Mouse (Mus musculus) bone marrow, adult 2 months (tissue): ENCODE data around the gene Ccdc154. TPM values are rescaled to one million over a fixed set of nuclear protein-coding genes. Genes with fewer than 3 reads are reported as not detected.

Experiments
- H3K27ac ChIP-seq: fragments of 200-500 bp; 2 replicates; pipeline ENCODE4 v1.5.1; 2012; ENCODE audit warnings: low read depth, mild to moderate bottlenecking, control low read depth, inconsistent platforms, low read length; ENCODE audit not compliant: control insufficient read depth, poor library complexity, insufficient read depth
- H3K4me1 ChIP-seq: fragments of 200-500 bp; 2 replicates; pipeline ENCODE4 v1.6.1; 2011; ENCODE audit warnings: low read length; ENCODE audit not compliant: control insufficient read depth, insufficient read depth
- H3K4me3 ChIP-seq: fragments of 200-500 bp; replicated peaks from 2 replicates; pipeline ENCODE3; 2011; ENCODE audit warnings: mild to moderate bottlenecking, low read depth, low read length, control low read depth; ENCODE audit not compliant: control insufficient read depth
- CTCF ChIP-seq: fragments of 200-500 bp; IDR thresholded peaks from 2 replicates; pipeline ENCODE4 v1.5.1; 2011; ENCODE audit warnings: low read length, control low read depth; ENCODE audit not compliant: control insufficient read depth, insufficient read depth
- POLR2A ChIP-seq: fragments of 200-500 bp; IDR thresholded peaks from 2 replicates; pipeline ENCODE4 v1.6.1; 2011; ENCODE audit warnings: low read depth, mild to moderate bottlenecking, control low read depth, low read length, borderline replicate concordance; ENCODE audit not compliant: control insufficient read depth
- WGBS: fragments of 180-500 bp; shearing (Covaris S2); methylation state at CpG from one replicate; pipeline ENCODE4 v1.1.7; 2018; 5-methylcytosine and 5-hydroxymethylcytosine counted together
- polyA plus RNA-seq: library from polyadenylated mRNA; stranded (reverse); fragments of >200 nt; gene quantifications from 2 replicates; pipeline ENCODE4 v1.2.4, GENCODE M21; 2011; ENCODE audit warnings: low replicate concordance; ENCODE audit not compliant: missing spikeins, insufficient read depth, insufficient read length

Gene Ccdc154
- polyA plus RNA-seq, 1 experiment, result not detected

- under 1% methylated on average over 104 of the region's 104 CpGs for WGBS
- Histone ChIP-seq H3K27ac (peak within 1 kb of the TSS; percentile 73; the same call in 1 of the 2 replicates), H3K4me3 (peak within 1 kb of the TSS; percentile 80), H3K4me1 (peaks cover 3% of the 10 kb centered on the region)
- peak; percentile 20; the same call in 1 of the 2 replicates for TF ChIP-seq POLR2A
- TF ChIP-seq CTCF, result no peak
Observed at GRCm38 (mm10) chr17:25188150-25189031, 26.1 kb downstream of the Ccdc154 start, which contains the start of gene Unkl. Unkl (plus strand) TSS chr17:25188397.

- WGBS, result 6% methylated on average over 13 of the region's 16 CpGs
- Histone ChIP-seq H3K4me3 (peak overlapping the region; percentile 80), H3K4me1 (peaks cover 3% of the 10 kb centered on the region), H3K27ac (no peak overlapping the region)
- TF ChIP-seq POLR2A, result no peak
- no peak for TF ChIP-seq CTCF
Observed at GRCm38 (mm10) chr17:25189091-25189490, 26.8 kb downstream of the Ccdc154 start.

- 82% methylated on average over 4 of the region's 4 CpGs for WGBS
- H3K27ac ChIP-seq, result no peak overlapping the region
- TF ChIP-seq CTCF, result no peak
- no peak for TF ChIP-seq POLR2A
- H3K4me3 ChIP-seq, result no peak overlapping the region
- H3K4me1 ChIP-seq, result no peaks in the 10 kb centered on the region
Observed at GRCm38 (mm10) chr17:25202401-25202800, 40.1 kb downstream of the Ccdc154 start.

GRCm38 (mm10) chr17:25210006-25210405 is 47.7 kb downstream of the Ccdc154 start:
- H3K4me3 ChIP-seq, result no peak overlapping the region
- TF ChIP-seq CTCF, result no peak
- no peak for TF ChIP-seq POLR2A
- no peak overlapping the region for H3K27ac ChIP-seq
- H3K4me1 ChIP-seq, result no peaks in the 10 kb centered on the region
- WGBS, result 83% methylated on average over 4 of the region's 4 CpGs

- WGBS, result 46% methylated on average over 15 of the region's 15 CpGs
- H3K4me1 ChIP-seq, result no peaks in the 10 kb centered on the region
- TF ChIP-seq POLR2A (no peak), CTCF (no peak)
- no peak overlapping the region for H3K4me3 ChIP-seq
- no peak overlapping the region for H3K27ac ChIP-seq
Observed at GRCm38 (mm10) chr17:25210680-25211466, 48.6 kb downstream of the Ccdc154 start.

- 73% methylated on average over 4 of the region's 4 CpGs for WGBS
- TF ChIP-seq POLR2A (no peak), CTCF (no peak)
- H3K4me3 ChIP-seq, result no peak overlapping the region
- no peaks in the 10 kb centered on the region for H3K4me1 ChIP-seq
- no peak overlapping the region for H3K27ac ChIP-seq
Observed at GRCm38 (mm10) chr17:25211705-25212104, 49.4 kb downstream of the Ccdc154 start.

- Histone ChIP-seq H3K4me3 (no peak overlapping the region), H3K4me1 (no peaks in the 10 kb centered on the region), H3K27ac (no peak overlapping the region)
- TF ChIP-seq POLR2A (no peak), CTCF (no peak)
- WGBS, result 82% methylated on average over 3 of the region's 3 CpGs
Observed at GRCm38 (mm10) chr17:25215431-25215830, 53.2 kb downstream of the Ccdc154 start.

GRCm38 (mm10) chr17:25218967-25219366 is 56.7 kb downstream of the Ccdc154 start:
- Histone ChIP-seq H3K4me1 (peaks cover 5% of the 10 kb centered on the region; the same call in 1 of the 2 replicates), H3K4me3 (no peak overlapping the region), H3K27ac (no peak overlapping the region)
- WGBS, result 82% methylated on average over 9 of the region's 9 CpGs
- no peak for TF ChIP-seq CTCF
- no peak for TF ChIP-seq POLR2A
